ENCODE assay signal across 32 mouse cellular contexts in the genomic region with DNA sequence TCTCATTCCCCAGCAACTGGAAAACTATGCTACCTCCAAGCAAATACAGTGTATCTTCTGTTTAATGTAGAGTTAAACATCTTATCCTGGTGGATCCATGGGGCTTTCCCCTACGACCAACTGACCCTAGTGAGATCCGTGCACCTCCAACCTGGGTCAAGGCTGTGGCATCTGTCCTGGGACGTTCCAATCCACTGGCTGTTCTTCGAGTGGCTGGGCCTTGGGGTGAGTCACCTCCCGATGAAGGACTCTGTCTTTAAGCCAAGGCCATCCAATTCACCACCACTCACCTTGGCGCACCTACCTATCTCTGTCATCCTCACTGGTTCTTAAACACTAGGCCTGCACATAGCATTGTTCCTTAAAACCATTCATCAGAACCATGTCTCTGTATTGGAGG. TPM values are rescaled to one million over a fixed set of nuclear protein-coding genes. Genes with fewer than 3 reads are reported as not detected.
DNase-seq lines count a peak whose midpoint lies in the region; ATAC-seq lines count a peak whose summit lies in the region.
"Had no signal": no experiment of that assay in that cellular context is flagged by ENCODE, and none has a peak within 500 bp of the region (broad histone marks: within the 10 kb centered on the region; RNA-seq: fewer than 3 reads in every experiment).

No protein-coding gene starts in this region.

- H3K36me3 ChIP-seq in heart, embryonic 10.5 days, result peaks cover 37% of the 10 kb centered on the region

- WGBS in heart, embryonic 10.5 days, result 92% methylated on average over 6 of the region's 6 CpGs

- no peak overlapping the region for H3K4me3 ChIP-seq in heart, embryonic 10.5 days
- H3K4me3 ChIP-seq: embryonic facial prominence, embryonic 12.5 days; embryonic facial prominence, embryonic 15.5 days; gastrocnemius, adult 2 months; heart, embryonic 13.5 days; hindbrain, embryonic 10.5 days; hindbrain, embryonic 13.5 days had no signal

- H3K9me3 ChIP-seq in heart, embryonic 10.5 days, result no peaks in the 10 kb centered on the region
- H3K9me3 ChIP-seq: embryonic facial prominence, embryonic 12.5 days; embryonic facial prominence, embryonic 15.5 days; heart, embryonic 13.5 days; hindbrain, embryonic 10.5 days; hindbrain, embryonic 13.5 days had no signal

- DNase-seq in adrenal gland, adult 8-10 months, result peak; percentile 73
- no peak for DNase-seq in adrenal gland, adult 18-20 months (ENCODE audit: low spot score in 2 of 2)
- peak; percentile 47 for DNase-seq in heart, embryonic 10.5 days (ENCODE audit: low spot score)
- no peak for DNase-seq in heart, adult 18-20 months
- DNase-seq in adrenal gland, postnatal 36 days, result peak; percentile 64 to 70
- DNase-seq: cerebellum, adult 11 months; cerebellum, adult 2 months; cerebellum, adult 9-11 months; cerebellum, postnatal 25 days; forebrain, postnatal 0 days; gastrocnemius, adult 2 months; gastrocnemius, postnatal 14 days; kidney, adult 2 months had no signal

- H3K27ac ChIP-seq in heart, embryonic 10.5 days, result no peak overlapping the region
- H3K27ac ChIP-seq: embryonic facial prominence, embryonic 12.5 days; embryonic facial prominence, embryonic 15.5 days; gastrocnemius, adult 2 months; heart, embryonic 13.5 days; hindbrain, embryonic 10.5 days; hindbrain, embryonic 13.5 days had no signal

- no peak for ATAC-seq in granulocyte monocyte progenitor cell, adult 5-6 weeks (replicated peaks; ENCODE audit: poor library complexity, severe bottlenecking)
- ATAC-seq: CD4-positive, CD25-positive, alpha-beta regulatory T cell, adult 4 months; forebrain, embryonic 14.5 days; forebrain, postnatal 0 days; hindbrain, embryonic 16.5 days; intestine, postnatal 0 days had no signal

- H3K27me3 ChIP-seq in heart, embryonic 10.5 days (ENCODE audit: insufficient read depth, poor library complexity, severe bottlenecking), result no peaks in the 10 kb centered on the region
- H3K27me3 ChIP-seq: embryonic facial prominence, embryonic 12.5 days; embryonic facial prominence, embryonic 15.5 days; heart, embryonic 13.5 days had no signal

- peaks cover 49% of the 10 kb centered on the region for H3K4me1 ChIP-seq in heart, embryonic 10.5 days

RNA-seq across cellular contexts. Expression of gene Abhd4, which starts 9.1 kb away (rescaled TPM):
- total RNA-seq in adrenal gland, adult 8-10 months (2022), result 100 to 1,000 TPM; 810 to 947 (median 895) TPM
- total RNA-seq in adrenal gland, adult 18-20 months (2021), result 100 to 1,000 TPM; 463 to 735 TPM
- 66.0 and 89.0 TPM in 2 replicates for polyA plus RNA-seq in heart, embryonic 10.5 days (2016; fragmentation: Nextera tagmentation; extraction: Ambion mirVana)
- 10 to 100 TPM; 38.2 to 43.4 TPM for total RNA-seq in heart, adult 18-20 months (2021)
- 100 to 1,000 TPM; 479 to 663 TPM for total RNA-seq in adrenal gland, postnatal 36 days (2021)
- total RNA-seq in granulocyte monocyte progenitor cell, adult 5-6 weeks (2014; fragmentation: Nextera tagmentation), result 39.9 and 41.9 TPM in 2 replicates
- total RNA-seq in granulocyte monocyte progenitor cell, adult 5-6 weeks (2017), result 24.3 and 24.9 TPM in 2 replicates

RNA-seq across cellular contexts. Expression of gene Dad1, which starts 9.2 kb away (rescaled TPM):
- 100 to 1,000 TPM; 387 to 496 (median 428) TPM for total RNA-seq in adrenal gland, adult 8-10 months (2022)
- total RNA-seq in adrenal gland, adult 18-20 months (2021), result 100 to 1,000 TPM; 381 to 382 TPM
- 298 and 356 TPM in 2 replicates for polyA plus RNA-seq in heart, embryonic 10.5 days (2016; fragmentation: Nextera tagmentation; extraction: Ambion mirVana)
- total RNA-seq in heart, adult 18-20 months (2021), result 100 to 1,000 TPM; 107 to 112 TPM
- 100 to 1,000 TPM; 341 to 382 TPM for total RNA-seq in adrenal gland, postnatal 36 days (2021)
- total RNA-seq in granulocyte monocyte progenitor cell, adult 5-6 weeks (2014; fragmentation: Nextera tagmentation), result 248 and 260 TPM in 2 replicates
- 123 and 177 TPM in 2 replicates for total RNA-seq in granulocyte monocyte progenitor cell, adult 5-6 weeks (2017)

RNA-seq across cellular contexts. Expression of gene Olfr49, which starts 21.6 kb away (rescaled TPM):
- under 1 TPM in 1 of 4 experiments, not detected in 3; 0.05 TPM for total RNA-seq in adrenal gland, adult 8-10 months (2022)
- under 1 TPM in 1 of 2 experiments, not detected in 1; 0.07 TPM for total RNA-seq in adrenal gland, adult 18-20 months (2021)
- 0.08 TPM in 1 of 2 replicates, not detected in the other for polyA plus RNA-seq in heart, embryonic 10.5 days (2016; fragmentation: Nextera tagmentation; extraction: Ambion mirVana)
- total RNA-seq in heart, adult 18-20 months (2021), result not detected
- not detected for total RNA-seq in adrenal gland, postnatal 36 days (2021)
- total RNA-seq in granulocyte monocyte progenitor cell, adult 5-6 weeks (2014; fragmentation: Nextera tagmentation), result not detected in 2 replicates
- total RNA-seq in granulocyte monocyte progenitor cell, adult 5-6 weeks (2017), result not detected in 2 replicates
- total RNA-seq: common myeloid progenitor, adult 5-6 weeks; forebrain, postnatal 0 days; gastrocnemius, adult 2 months; gastrocnemius, postnatal 14 days; gastrocnemius, postnatal 4 days; heart, postnatal 25 days; MEL had no signal
- polyA plus RNA-seq: C2C12; cerebellum, adult 2 months; embryonic facial prominence, embryonic 12.5 days; forebrain, embryonic 11.5 days; forebrain, embryonic 14.5 days; forebrain, postnatal 0 days; frontal cortex, adult 2 months; heart, embryonic 13.5 days; heart, embryonic 16.5 days; hindbrain, embryonic 10.5 days; hindbrain, embryonic 13.5 days; hindbrain, embryonic 16.5 days; kidney, adult 2 months; kidney, embryonic 14.5 days had no signal

Comparison
In these comparisons a context has a peak if more than half of its experiments do, and no peak if none do; other contexts are left out.
1. DNase-seq: peak in adrenal gland, adult 8-10 months (single experiment), heart, embryonic 10.5 days (single experiment) and adrenal gland, postnatal 36 days (2 of 2); none in adrenal gland, adult 18-20 months (0 of 2) and heart, adult 18-20 months (0 of 2).
2. RNA of gene Abhd4, which starts 9.1 kb away (total RNA-seq): 810 to 947 TPM in adrenal gland, adult 8-10 months, 463 to 735 TPM in adrenal gland, adult 18-20 months and 479 to 663 TPM in adrenal gland, postnatal 36 days; 38.2 to 43.4 TPM in heart, adult 18-20 months and 24.3 to 41.9 TPM in granulocyte monocyte progenitor cell, adult 5-6 weeks; every median in the first group is over 10 times any median in the second.